Mouse (Mus musculus) right cerebral cortex, postnatal 4 days (tissue): Measurements from ENCODE around the gene P2ry6.

ENCODE experiments used
- DNase-seq: peaks from one replicate; pipeline ENCODE4 v3.0.0-alpha.2; 2022

P2ry6 gene

GRCm38 (mm10) chr7:100984452-100985395 lies 10.3 kb upstream of the P2ry6 start:
- DNase-seq, result no peak

- DNase-seq, result peak; percentile 55
These were observed 4.7 kb upstream of the P2ry6 start for GRCm38 (mm10) chr7:100979175-100979574.

- no peak for DNase-seq
These were observed 3.7 kb upstream of the P2ry6 start for GRCm38 (mm10) chr7:100978171-100978570.

- no peak for DNase-seq
These were observed 1.6 kb downstream of the P2ry6 start for GRCm38 (mm10) chr7:100972875-100973274.

GRCm38 (mm10) chr7:100968874-100969659 lies 5.4 kb downstream of the P2ry6 start:
- no peak for DNase-seq

- no peak for DNase-seq
These were observed 6.1 kb downstream of the P2ry6 start for GRCm38 (mm10) chr7:100968376-100968775.

GRCm38 (mm10) chr7:100967850-100968249 lies 6.6 kb downstream of the P2ry6 start:
- DNase-seq, result no peak

GRCm38 (mm10) chr7:100966014-100966413 lies 8.4 kb downstream of the P2ry6 start:
- no peak for DNase-seq

GRCm38 (mm10) chr7:100965079-100965478 lies 9.4 kb downstream of the P2ry6 start:
- DNase-seq, result no peak

- no peak for DNase-seq
These were observed 10.2 kb downstream of the P2ry6 start for GRCm38 (mm10) chr7:100964242-100964641.

GRCm38 (mm10) chr7:100963381-100963780 lies 11.1 kb downstream of the P2ry6 start:
- DNase-seq, result no peak

GRCm38 (mm10) chr7:100961146-100961545 lies 13.3 kb downstream of the P2ry6 start:
- no peak for DNase-seq

GRCm38 (mm10) chr7:100960462-100960861 lies 14.0 kb downstream of the P2ry6 start:
- no peak for DNase-seq

GRCm38 (mm10) chr7:100958426-100958825 lies 16.0 kb downstream of the P2ry6 start:
- peak; percentile 31 for DNase-seq

GRCm38 (mm10) chr7:100952686-100953085 lies 21.8 kb downstream of the P2ry6 start:
- no peak for DNase-seq

GRCm38 (mm10) chr7:100951903-100952302 lies 22.5 kb downstream of the P2ry6 start:
- no peak for DNase-seq

- no peak for DNase-seq
These were observed 23.9 kb downstream of the P2ry6 start for GRCm38 (mm10) chr7:100950481-100951010.

- no peak for DNase-seq
These were observed 24.4 kb downstream of the P2ry6 start for GRCm38 (mm10) chr7:100950031-100950430.

- no peak for DNase-seq
These were observed 29.7 kb downstream of the P2ry6 start for GRCm38 (mm10) chr7:100944738-100945137.

GRCm38 (mm10) chr7:100944306-100944705 lies 30.1 kb downstream of the P2ry6 start:
- DNase-seq, result no peak

- peak; percentile 47 for DNase-seq
These were observed 31.4 kb downstream of the P2ry6 start for GRCm38 (mm10) chr7:100942789-100943615.

- DNase-seq, result no peak
These were observed 33.3 kb downstream of the P2ry6 start for GRCm38 (mm10) chr7:100941169-100941568.

GRCm38 (mm10) chr7:100938106-100938505 lies 36.3 kb downstream of the P2ry6 start:
- DNase-seq, result no peak
